Mouse (Mus musculus) midbrain, embryonic 13.5 days (tissue): Measurements from ENCODE around the gene Gm12887. TPM values are rescaled to one million over a fixed set of nuclear protein-coding genes. Genes with fewer than 3 reads are reported as not detected.

Experiments
- ATAC-seq: fragments of 200-750 bp; cut with Nextera tagmentation; 2 replicates; pipeline ENCODE4 v1.8.0; 2017; ENCODE audit warnings: mild to moderate bottlenecking, moderate TSS enrichment, moderate library complexity
- H3K27ac ChIP-seq: fragments of 300-500 bp; sonication (generic); 2 replicates; pipeline ENCODE4 v1.5.1; 2015; ENCODE audit warnings: inconsistent platforms, mild to moderate bottlenecking, moderate library complexity
- H3K27me3 ChIP-seq: fragments of 300-500 bp; sonication (generic); 2 replicates; pipeline ENCODE4 v1.6.1; 2015; ENCODE audit warnings: mild to moderate bottlenecking, inconsistent platforms
- H3K36me3 ChIP-seq: fragments of 300-500 bp; sonication (generic); 2 replicates; pipeline ENCODE4 v1.6.1; 2015; ENCODE audit warnings: mild to moderate bottlenecking, inconsistent platforms
- H3K4me1 ChIP-seq: fragments of 300-500 bp; sonication (generic); replicated peaks from 2 replicates; pipeline ENCODE4 v1.6.1; 2015; ENCODE audit warnings: inconsistent platforms
- H3K4me2 ChIP-seq: fragments of 300-500 bp; sonication (generic); replicated peaks from 2 replicates; pipeline ENCODE4 v1.6.1; 2015; ENCODE audit warnings: moderate library complexity, mild to moderate bottlenecking, inconsistent platforms
- H3K4me3 ChIP-seq: fragments of 300-500 bp; sonication (generic); replicated peaks from 2 replicates; pipeline ENCODE4 v1.5.1; 2015; ENCODE audit warnings: mild to moderate bottlenecking, inconsistent platforms
- H3K9ac ChIP-seq: fragments of 300-500 bp; sonication (generic); replicated peaks from 2 replicates; pipeline ENCODE4 v1.6.1; 2015; ENCODE audit warnings: mild to moderate bottlenecking, inconsistent platforms
- H3K9me3 ChIP-seq: fragments of 300-500 bp; sonication (generic); 2 replicates; pipeline ENCODE4 v1.6.1; 2016; ENCODE audit warnings: mild to moderate bottlenecking, inconsistent platforms
- WGBS: fragments of 180-500 bp; shearing (Covaris S2); methylation state at CpG from one replicate; pipeline ENCODE4 v1.1.7; 2015; 5-methylcytosine and 5-hydroxymethylcytosine counted together
- polyA plus RNA-seq: library from polyadenylated mRNA; unstranded; fragments of >200 nt; fragmentation: Nextera tagmentation; extraction: Ambion mirVana; gene quantifications from 2 replicates; pipeline ENCODE4 v1.2.1, GENCODE M21; 2015

Gene Gm12887
- polyA plus RNA-seq, result not detected in 2 replicates

- H3K9ac ChIP-seq, result no peak within 1 kb of the TSS
- no peaks in the 10 kb centered on the region for H3K27me3 ChIP-seq
- no peak within 1 kb of the TSS for H3K4me3 ChIP-seq
- no peaks in the 10 kb centered on the region for H3K4me1 ChIP-seq
- H3K4me2 ChIP-seq, result no peak within 1 kb of the TSS
- ATAC-seq, result no peak
- no peaks in the 10 kb centered on the region for H3K36me3 ChIP-seq
- H3K9me3 ChIP-seq, result peaks cover 68% of the 10 kb centered on the region
- no peak within 1 kb of the TSS for H3K27ac ChIP-seq
- WGBS, result 58% methylated on average over 2 of the region's 2 CpGs
Observed at GRCm38 (mm10) chr4:121622003-121622402, at the start of gene Gm12887. Gm12887 (minus strand) TSS chr4:121622103.

GRCm38 (mm10) chr4:121657040-121657439, 35.1 kb upstream of the Gm12887 start:
- ATAC-seq, result no peak
- H3K4me3 ChIP-seq, result no peak overlapping the region
- H3K27me3 ChIP-seq, result no peaks in the 10 kb centered on the region
- peaks cover 36% of the 10 kb centered on the region for H3K9me3 ChIP-seq
- no peak overlapping the region for H3K4me2 ChIP-seq
- no peak overlapping the region for H3K9ac ChIP-seq
- no peak overlapping the region for H3K27ac ChIP-seq
- H3K4me1 ChIP-seq, result no peaks in the 10 kb centered on the region
- H3K36me3 ChIP-seq, result no peaks in the 10 kb centered on the region
- WGBS, result 77% methylated on average over 1 of the region's 1 CpGs

Other genes with a start within 250 kb of the Gm12887 start
- gene Gm12886, start 199.0 kb downstream of the Gm12887 start, polyA plus RNA-seq, result not detected in 2 replicates